Mouse (Mus musculus): ENCODE measurements around the gene Ints1. TPM values are rescaled to one million over a fixed set of nuclear protein-coding genes. Genes with fewer than 3 reads are reported as not detected.

Ints1 gene
- total and polyA plus RNA-seq, 3 experiments, result 25.2 to 115 (median 67.6) TPM

GRCm38 (mm10) chr5:139734016-139734415 lies 41.5 kb downstream of the Ints1 start:
- TF ChIP-seq POLR2AphosphoS5 (IDR thresholded peaks at IDR 0.05; ENCODE audit: insufficient replicate concordance, low read depth, low read length) (no peak), GATA1 (IDR thresholded peaks at IDR 0.05; ENCODE audit: borderline replicate concordance, low read length) (no peak), TAL1 (conservative IDR thresholded peaks at IDR 0.05; ENCODE audit: low read depth, low read length) (peak; percentile 96), GATA2 (IDR thresholded peaks at IDR 0.05; ENCODE audit: borderline replicate concordance, low read depth, low read length) (peak; percentile 82; the same call in 1 of the 2 replicates), CTCF (IDR thresholded peaks at IDR 0.05; ENCODE audit: low read depth, low read length) (no peak)
- Histone ChIP-seq H3K4me1 (ENCODE audit: insufficient read depth, low read depth, low read length) (peaks cover 92% of the 10 kb centered on the region), H3K36me3 (replicated peaks) (peaks cover 33% of the 10 kb centered on the region), H3K4me3 (ENCODE audit: low read depth, low read length) (peak overlapping the region; percentile 77; the same call in 1 of the 2 replicates), H3K27me3 (ENCODE audit: insufficient read depth, low read length) (no peaks in the 10 kb centered on the region), H3K9me3 (replicated peaks) (no peaks in the 10 kb centered on the region)
- DNase-seq (ENCODE audit: low spot score) (peak; percentile 91), ATAC-seq (ENCODE audit: extremely low read depth, insufficient number of reproducible peaks, low FRiP score, poor library complexity, severe bottlenecking) (peak; percentile 75)

GRCm38 (mm10) chr5:139732634-139733107 lies 42.8 kb downstream of the Ints1 start:
- TF ChIP-seq POLR2AphosphoS5 (IDR thresholded peaks at IDR 0.05; ENCODE audit: insufficient replicate concordance, low read depth, low read length) (no peak), GATA2 (IDR thresholded peaks at IDR 0.05; ENCODE audit: borderline replicate concordance, low read depth, low read length) (no peak), GATA1 (IDR thresholded peaks at IDR 0.05; ENCODE audit: borderline replicate concordance, low read length) (no peak), CTCF (IDR thresholded peaks at IDR 0.05; ENCODE audit: low read depth, low read length) (no peak)
- peak; percentile 47 for DNase-seq (ENCODE audit: low spot score)
- H3K4me1 ChIP-seq (ENCODE audit: insufficient read depth, low read depth, low read length), result peaks cover 84% of the 10 kb centered on the region
- ATAC-seq (ENCODE audit: extremely low read depth, insufficient number of reproducible peaks, low FRiP score, poor library complexity, severe bottlenecking), result no peak
- H3K9me3 ChIP-seq (replicated peaks), result no peaks in the 10 kb centered on the region
- H3K27me3 ChIP-seq (ENCODE audit: insufficient read depth, low read length), result peaks cover 3% of the 10 kb centered on the region
- peak overlapping the region; percentile 69; the same call in 1 of the 2 replicates for H3K4me3 ChIP-seq (ENCODE audit: low read depth, low read length)
- peaks cover 45% of the 10 kb centered on the region for H3K36me3 ChIP-seq (replicated peaks)

- no peak for TF ChIP-seq CTCF (IDR thresholded peaks at IDR 0.05; ENCODE audit: low read depth, low read length)
- no peak for TF ChIP-seq GATA2 (IDR thresholded peaks at IDR 0.05; ENCODE audit: borderline replicate concordance, low read depth, low read length)
- TF ChIP-seq GATA1 (IDR thresholded peaks at IDR 0.05; ENCODE audit: borderline replicate concordance, low read length), result no peak
- TF ChIP-seq POLR2AphosphoS5 (IDR thresholded peaks at IDR 0.05; ENCODE audit: insufficient replicate concordance, low read depth, low read length), result no peak
- TF ChIP-seq TAL1 (conservative IDR thresholded peaks at IDR 0.05; ENCODE audit: low read depth, low read length), result no peak
- no peak overlapping the region for H3K4me3 ChIP-seq (ENCODE audit: low read depth, low read length)
- H3K36me3 ChIP-seq (replicated peaks), result peaks cover 62% of the 10 kb centered on the region
- DNase-seq (ENCODE audit: low spot score) (no peak), ATAC-seq (ENCODE audit: extremely low read depth, insufficient number of reproducible peaks, low FRiP score, poor library complexity, severe bottlenecking) (no peak)
- peaks cover 3% of the 10 kb centered on the region for H3K27me3 ChIP-seq (ENCODE audit: insufficient read depth, low read length)
- H3K9me3 ChIP-seq (replicated peaks), result no peaks in the 10 kb centered on the region
- H3K4me1 ChIP-seq (ENCODE audit: insufficient read depth, low read depth, low read length), result peaks cover 83% of the 10 kb centered on the region
Measured at GRCm38 (mm10) chr5:139730712-139731486, 44.6 kb downstream of the Ints1 start.

GRCm38 (mm10) chr5:139727261-139727660 lies 48.2 kb downstream of the Ints1 start:
- Histone ChIP-seq H3K27me3 (ENCODE audit: insufficient read depth, low read length) (peaks cover 3% of the 10 kb centered on the region), H3K4me3 (ENCODE audit: low read depth, low read length) (no peak overlapping the region), H3K4me1 (ENCODE audit: insufficient read depth, low read depth, low read length) (peaks cover 72% of the 10 kb centered on the region), H3K36me3 (replicated peaks) (peaks cover 84% of the 10 kb centered on the region), H3K9me3 (replicated peaks) (no peaks in the 10 kb centered on the region)
- DNase-seq (ENCODE audit: low spot score) (no peak), ATAC-seq (ENCODE audit: extremely low read depth, insufficient number of reproducible peaks, low FRiP score, poor library complexity, severe bottlenecking) (no peak)
- TF ChIP-seq POLR2AphosphoS5 (IDR thresholded peaks at IDR 0.05; ENCODE audit: insufficient replicate concordance, low read depth, low read length) (no peak), GATA1 (IDR thresholded peaks at IDR 0.05; ENCODE audit: borderline replicate concordance, low read length) (no peak), TAL1 (conservative IDR thresholded peaks at IDR 0.05; ENCODE audit: low read depth, low read length) (no peak), GATA2 (IDR thresholded peaks at IDR 0.05; ENCODE audit: borderline replicate concordance, low read depth, low read length) (no peak), CTCF (IDR thresholded peaks at IDR 0.05; ENCODE audit: low read depth, low read length) (no peak)

GRCm38 (mm10) chr5:139726186-139726585 lies 49.3 kb downstream of the Ints1 start:
- Histone ChIP-seq H3K4me1 (ENCODE audit: insufficient read depth, low read depth, low read length) (peaks cover 65% of the 10 kb centered on the region), H3K4me3 (ENCODE audit: low read depth, low read length) (no peak overlapping the region), H3K27me3 (ENCODE audit: insufficient read depth, low read length) (peaks cover 3% of the 10 kb centered on the region), H3K36me3 (replicated peaks) (peaks cover 84% of the 10 kb centered on the region), H3K9me3 (replicated peaks) (no peaks in the 10 kb centered on the region)
- TF ChIP-seq POLR2AphosphoS5 (IDR thresholded peaks at IDR 0.05; ENCODE audit: insufficient replicate concordance, low read depth, low read length) (no peak), GATA1 (IDR thresholded peaks at IDR 0.05; ENCODE audit: borderline replicate concordance, low read length) (no peak), GATA2 (IDR thresholded peaks at IDR 0.05; ENCODE audit: borderline replicate concordance, low read depth, low read length) (no peak), CTCF (IDR thresholded peaks at IDR 0.05; ENCODE audit: low read depth, low read length) (no peak), TAL1 (conservative IDR thresholded peaks at IDR 0.05; ENCODE audit: low read depth, low read length) (no peak)
- DNase-seq (ENCODE audit: low spot score), result no peak
- ATAC-seq (ENCODE audit: extremely low read depth, insufficient number of reproducible peaks, low FRiP score, poor library complexity, severe bottlenecking), result no peak

- H3K36me3 ChIP-seq (replicated peaks), result peaks cover 83% of the 10 kb centered on the region
- DNase-seq (ENCODE audit: low spot score) (no peak), ATAC-seq (ENCODE audit: extremely low read depth, insufficient number of reproducible peaks, low FRiP score, poor library complexity, severe bottlenecking) (no peak)
- H3K27me3 ChIP-seq (ENCODE audit: insufficient read depth, low read length), result peaks cover 3% of the 10 kb centered on the region
- no peak overlapping the region for H3K4me3 ChIP-seq (ENCODE audit: low read depth, low read length)
- H3K9me3 ChIP-seq (replicated peaks), result no peaks in the 10 kb centered on the region
- H3K4me1 ChIP-seq (ENCODE audit: insufficient read depth, low read depth, low read length), result peaks cover 56% of the 10 kb centered on the region
- TF ChIP-seq GATA2 (IDR thresholded peaks at IDR 0.05; ENCODE audit: borderline replicate concordance, low read depth, low read length) (no peak), POLR2AphosphoS5 (IDR thresholded peaks at IDR 0.05; ENCODE audit: insufficient replicate concordance, low read depth, low read length) (no peak), CTCF (IDR thresholded peaks at IDR 0.05; ENCODE audit: low read depth, low read length) (no peak), TAL1 (conservative IDR thresholded peaks at IDR 0.05; ENCODE audit: low read depth, low read length) (no peak), GATA1 (IDR thresholded peaks at IDR 0.05; ENCODE audit: borderline replicate concordance, low read length) (no peak)
Measured at GRCm38 (mm10) chr5:139724336-139725116, 50.9 kb downstream of the Ints1 start.
